Mouse (Mus musculus): ENCODE measurements around the gene Sash3.
"Not testable (repeated sequence)": the region's sequence is repeated elsewhere in the genome, so short reads cannot be mapped to it uniquely, and the experiment has no call there.

The Sash3 gene

DNA sequence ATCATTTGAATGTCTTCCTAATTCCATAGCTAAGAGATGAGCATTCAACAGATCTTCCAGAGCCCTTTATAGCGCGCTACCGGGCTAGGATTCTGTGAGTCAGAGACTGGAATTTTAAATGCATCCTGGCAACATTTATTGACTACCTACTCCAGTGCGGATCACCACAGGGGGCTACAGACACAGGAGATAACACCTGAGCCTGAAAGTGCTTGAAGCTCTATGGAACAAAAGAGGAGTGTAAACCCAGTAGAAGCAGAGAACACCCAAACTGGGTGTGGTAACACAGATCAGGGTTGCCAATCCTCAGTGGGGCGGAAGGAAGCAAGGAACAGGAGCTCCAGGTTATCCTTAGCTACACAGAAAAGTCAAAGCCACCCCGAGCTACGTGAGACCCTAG lies 56.2 kb downstream of the Sash3 start:
- DNase-seq (ENCODE audit: low spot score in 2 of 2): no peak

DNA sequence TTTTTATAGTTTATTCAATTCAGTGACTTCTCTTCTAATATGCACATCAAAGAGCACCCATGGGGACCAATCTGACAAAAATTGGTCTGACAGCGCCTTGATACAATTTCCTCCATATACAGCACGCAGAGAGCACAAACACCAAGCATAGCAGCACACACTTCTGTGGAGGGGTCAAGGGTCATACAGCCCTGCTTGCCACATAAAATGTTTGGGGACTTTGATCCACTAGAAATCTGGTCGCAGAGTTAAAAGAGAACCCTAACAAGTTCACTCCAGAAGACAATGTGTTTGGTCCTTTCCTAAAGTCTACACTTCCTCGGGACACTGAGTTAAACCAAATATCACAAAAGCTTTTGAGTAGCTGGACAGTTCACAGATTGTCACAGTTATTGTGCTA lies 56.8 kb downstream of the Sash3 start:
- no peak for DNase-seq (ENCODE audit: low spot score in 2 of 2)

DNA sequence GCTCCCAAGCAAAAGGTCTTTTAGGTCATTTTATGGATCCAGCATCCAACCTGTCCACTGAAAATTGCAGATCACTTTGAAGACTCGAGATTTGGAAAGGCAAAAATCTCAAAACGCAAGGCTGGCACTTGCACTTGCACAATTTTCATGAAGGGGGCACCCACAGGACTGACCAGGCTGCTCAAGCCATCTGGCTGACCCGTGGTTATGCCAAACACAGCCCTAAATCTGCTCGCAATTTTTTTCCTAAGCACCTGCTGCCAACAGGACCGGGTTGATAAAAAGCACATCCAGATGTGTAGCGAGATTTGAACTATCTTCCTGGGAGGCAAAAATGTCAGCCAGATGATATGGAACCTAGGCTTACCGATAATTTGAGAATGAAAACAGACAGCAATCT lies 57.5 kb downstream of the Sash3 start:
- no peak for DNase-seq (ENCODE audit: low spot score in 2 of 2)

DNA sequence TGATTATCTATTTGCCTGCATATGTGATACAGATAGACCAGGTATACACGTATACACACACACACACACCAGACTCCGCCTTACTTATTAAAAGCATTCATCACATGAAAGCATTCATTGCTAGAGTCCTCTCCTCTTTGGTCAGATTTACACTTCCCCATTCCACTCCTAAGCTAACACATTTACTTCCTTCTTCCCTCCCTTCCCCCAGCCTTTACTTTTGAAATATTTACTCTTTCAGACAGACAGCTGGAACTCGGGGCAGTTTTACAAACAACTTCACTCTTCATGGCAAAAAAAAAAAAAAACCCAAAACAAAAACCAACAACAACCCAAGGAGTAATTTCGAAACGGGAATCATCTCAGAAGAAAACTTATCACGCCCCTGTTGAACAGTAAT lies 58.2 kb downstream of the Sash3 start:
- DNase-seq (ENCODE audit: low spot score in 2 of 2): no peak

DNA sequence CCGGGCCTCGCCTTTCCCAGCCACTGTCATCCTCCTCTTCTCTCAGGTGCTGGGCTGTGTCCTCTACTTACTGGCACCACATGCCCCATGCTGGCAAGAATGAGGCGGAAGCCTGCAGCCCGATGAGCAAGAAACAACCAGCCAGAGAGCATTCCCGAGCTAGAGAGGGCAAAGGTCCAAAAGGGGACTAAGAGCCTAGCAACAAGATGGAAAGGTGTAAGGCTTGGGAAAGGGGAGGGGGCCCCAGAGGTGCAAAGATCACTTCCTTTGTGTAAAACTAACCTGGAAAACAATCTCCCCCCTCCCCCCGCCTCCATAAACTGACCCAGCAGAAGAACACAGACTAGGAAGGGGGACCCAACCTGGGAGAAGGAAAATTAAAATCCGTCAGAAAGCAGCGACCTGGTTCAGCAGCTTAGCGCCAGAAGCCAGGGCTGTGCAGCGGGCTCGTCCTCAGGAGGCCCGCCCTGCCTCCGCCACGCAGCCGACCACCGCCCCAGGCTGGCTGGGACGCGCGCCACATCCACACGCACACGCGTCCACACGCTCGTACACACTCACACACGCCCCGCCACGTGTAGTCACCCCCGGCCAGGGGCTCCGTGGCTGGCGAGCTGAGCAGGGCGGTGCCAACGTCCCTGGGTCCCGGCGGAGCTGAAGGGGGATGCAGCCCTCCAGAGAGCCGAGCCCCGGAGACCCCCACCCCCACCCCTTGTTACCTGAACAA lies 61.7 kb downstream of the Sash3 start:
- peak in 1 of 2 experiments; percentile 8 for DNase-seq (ENCODE audit: low spot score in 2 of 2)

DNA sequence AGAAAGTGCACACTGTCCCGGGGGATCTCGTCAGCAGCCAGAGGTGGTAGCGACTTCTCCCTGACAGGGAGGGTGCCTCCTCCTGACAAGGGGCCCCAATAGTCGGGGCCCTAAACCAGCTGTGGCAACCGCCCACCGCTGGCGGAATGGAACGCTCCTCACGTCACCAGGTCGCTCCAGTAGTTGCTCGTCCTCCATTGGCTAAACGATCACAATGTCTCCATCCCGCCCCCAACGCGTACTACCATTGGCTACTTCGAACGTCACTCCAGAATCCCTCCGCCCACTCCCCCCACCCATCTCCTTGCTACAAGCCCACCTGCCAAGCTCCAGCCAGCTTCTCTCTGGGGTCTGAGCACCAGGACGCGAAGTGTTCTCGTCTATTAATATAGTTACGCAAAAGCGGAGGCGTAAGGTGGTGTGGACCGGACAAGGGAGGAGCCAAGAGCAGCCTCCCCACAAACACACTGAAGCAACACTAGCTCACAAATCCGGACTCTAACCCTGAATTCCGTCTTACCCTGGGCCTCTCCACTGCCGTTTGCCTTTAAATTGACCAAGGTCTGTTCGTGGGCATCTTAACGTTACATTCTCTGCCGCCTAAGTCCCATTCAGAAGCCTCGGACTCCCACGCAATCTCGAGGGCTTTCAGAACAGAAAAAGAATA lies 62.4 kb downstream of the Sash3 start, which contains the start of gene Zdhhc9:
Gene Zdhhc9 (minus strand): TSS at position 360 of the 667 bp plus-strand sequence.
- peak; percentile 69 to 82 for DNase-seq (ENCODE audit: low spot score in 2 of 2)

DNA sequence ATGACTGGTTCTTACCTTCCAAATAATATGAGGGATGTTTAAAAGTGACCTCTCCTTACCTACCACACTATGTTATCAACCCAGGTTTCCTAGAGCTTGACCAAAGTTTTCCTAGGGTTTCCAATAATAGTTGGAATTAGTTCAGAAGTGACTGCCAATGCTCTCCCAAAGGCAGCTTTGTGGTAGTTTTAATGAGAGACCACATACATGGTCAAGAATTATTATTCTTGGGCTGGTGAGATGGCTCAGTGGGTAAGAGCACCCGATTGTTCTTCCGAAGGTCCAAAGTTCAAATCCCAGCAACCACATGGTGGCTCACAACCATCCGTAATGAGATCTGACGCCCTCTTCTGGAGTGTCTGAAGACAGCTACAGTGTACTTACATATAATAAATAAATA lies 63.5 kb downstream of the Sash3 start:
- DNase-seq (ENCODE audit: low spot score in 2 of 2): not testable (repeated sequence)

Measured in urinary bladder, postnatal 36 days (tissue).